Mouse (Mus musculus) MEL (cell line): ENCODE data around the gene Ppp4c. TPM values are rescaled to one million over a fixed set of nuclear protein-coding genes. Genes with fewer than 3 reads are reported as not detected.
A peak's percentile ranks its signal among the peaks of the same experiment; 100 is the strongest.

Experiments used
- DNase-seq: peaks from one replicate; pipeline ENCODE4 v3.0.0; 2011; ENCODE audit warnings: low read depth, low spot score
- H3K27ac ChIP-seq: 2 replicates; pipeline ENCODE4 v1.5.1; 2012; ENCODE audit warnings: low read depth, mild to moderate bottlenecking, control low read depth, low read length, moderate library complexity; ENCODE audit not compliant: control insufficient read depth
- H3K27me3 ChIP-seq, 2 experiments: fragments of 150-350 bp in 1 of 2; sonication (generic) in 1 of 2; 2 replicates each; pipeline ENCODE4 v1.6.1; 2012; ENCODE audit warnings: low read length in 2 of 2, mild to moderate bottlenecking in 2 of 2, improper control_type of control experiment in 1 of 2, moderate library complexity in 1 of 2; ENCODE audit not compliant: insufficient read depth in 2 of 2, control insufficient read depth in 1 of 2
- H3K36me3 ChIP-seq, 2 experiments: 2 replicates each; pipeline ENCODE4 v1.6.1; 2012 to 2014; ENCODE audit warnings: low read length in 2 of 2, improper control_type of control experiment in 1 of 2, inconsistent platforms in 1 of 2, mild to moderate bottlenecking in 1 of 2; ENCODE audit not compliant: insufficient read depth in 2 of 2, control insufficient read depth in 1 of 2
- H3K4me1 ChIP-seq, 2 experiments: fragments of 150-350 bp in 1 of 2; sonication (generic) in 1 of 2; 2 replicates each; pipeline ENCODE4 v1.6.1; 2012; ENCODE audit warnings: low read length in 2 of 2, improper control_type of control experiment in 1 of 2, mild to moderate bottlenecking in 1 of 2; ENCODE audit not compliant: insufficient read depth in 2 of 2, control insufficient read depth in 1 of 2
- H3K4me3 ChIP-seq, 2 experiments: fragments of 150-350 bp in 1 of 2; sonication (generic) in 1 of 2; 2 replicates each; pipeline ENCODE4 v1.5.1; 2012; ENCODE audit warnings: low read depth in 2 of 2, low read length in 2 of 2, mild to moderate bottlenecking in 2 of 2, moderate library complexity in 2 of 2, control low read depth in 1 of 2, improper control_type of control experiment in 1 of 2; ENCODE audit not compliant: control insufficient read depth in 1 of 2, insufficient read depth in 1 of 2
- H3K79me2 ChIP-seq: 2 replicates; pipeline ENCODE4 v1.6.1; 2012; ENCODE audit warnings: mild to moderate bottlenecking, low read length, moderate library complexity; ENCODE audit not compliant: control insufficient read depth, poor library complexity, insufficient read depth
- H3K9ac ChIP-seq: 2 replicates; pipeline ENCODE4 v1.6.1; 2012; ENCODE audit warnings: low read depth, mild to moderate bottlenecking, control low read depth, low read length, moderate library complexity; ENCODE audit not compliant: control insufficient read depth, poor library complexity, severe bottlenecking
- H3K9me3 ChIP-seq: fragments of 150-350 bp; sonication (generic); replicated peaks from 2 replicates; pipeline ENCODE4 v1.6.1; 2012; ENCODE audit warnings: mild to moderate bottlenecking, low read length, improper control_type of control experiment, moderate library complexity; ENCODE audit not compliant: insufficient read depth
- BHLHE40 ChIP-seq: IDR thresholded peaks from 2 replicates; pipeline ENCODE4 v1.6.1; 2012; ENCODE audit warnings: low read depth, mild to moderate bottlenecking, inconsistent platforms, low read length, improper control_type of control experiment, borderline replicate concordance
- CHD1 ChIP-seq: IDR thresholded peaks from 2 replicates; pipeline ENCODE4 v1.6.1; 2012; ENCODE audit warnings: low read depth, mild to moderate bottlenecking, inconsistent platforms, low read length, improper control_type of control experiment
- CHD2 ChIP-seq: IDR thresholded peaks from 2 replicates; pipeline ENCODE4 v1.6.1; 2011; ENCODE audit warnings: low read length, improper control_type of control experiment
- CTCF ChIP-seq, 3 experiments: IDR thresholded peaks in 2 of 3; conservative IDR thresholded peaks in 1 of 3; 2 replicates each; pipeline ENCODE4 v1.5.1; 2011 to 2012; ENCODE audit warnings: low read length in 3 of 3, low read depth in 2 of 3, mild to moderate bottlenecking in 2 of 3, improper control_type of control experiment in 1 of 3, inconsistent platforms in 1 of 3, mixed read lengths in 1 of 3, moderate library complexity in 1 of 3; ENCODE audit not compliant: control insufficient read depth in 1 of 3, insufficient read depth in 1 of 3, poor library complexity in 1 of 3, severe bottlenecking in 1 of 3
- EP300 ChIP-seq, 2 experiments: IDR thresholded peaks; 2 replicates each; pipeline ENCODE4 v1.6.1; 2011; ENCODE audit warnings: improper control_type of control experiment in 2 of 2, low read length in 2 of 2, low read depth in 1 of 2, mild to moderate bottlenecking in 1 of 2
- ETS1 ChIP-seq: IDR thresholded peaks from 2 replicates; pipeline ENCODE4 v1.6.1; 2012; ENCODE audit warnings: low read depth, mild to moderate bottlenecking, inconsistent platforms, low read length, improper control_type of control experiment, moderate library complexity
- GABPA ChIP-seq: IDR thresholded peaks from 2 replicates; pipeline ENCODE4 v1.6.1; 2012; ENCODE audit warnings: low read depth, mild to moderate bottlenecking, inconsistent platforms, low read length, improper control_type of control experiment, moderate library complexity
- GATA1 ChIP-seq: IDR thresholded peaks from 2 replicates; pipeline ENCODE4 v1.6.1; 2011; ENCODE audit warnings: low read depth, low read length, improper control_type of control experiment
- HCFC1 ChIP-seq: IDR thresholded peaks from 2 replicates; pipeline ENCODE4 v1.6.1; 2012; ENCODE audit warnings: low read depth, mild to moderate bottlenecking, inconsistent platforms, low read length, improper control_type of control experiment, moderate library complexity
- KAT2A ChIP-seq: conservative IDR thresholded peaks from 2 replicates; pipeline ENCODE4 v1.6.1; 2012; ENCODE audit warnings: low read depth, low read length, improper control_type of control experiment, inconsistent platforms
- MAFK ChIP-seq: IDR thresholded peaks from 2 replicates; pipeline ENCODE4 v1.6.1; 2011; ENCODE audit warnings: low read depth, mild to moderate bottlenecking, low read length, improper control_type of control experiment, borderline replicate concordance
- MAX ChIP-seq: IDR thresholded peaks from 2 replicates; pipeline ENCODE4 v1.6.1; 2011; ENCODE audit warnings: low read length, improper control_type of control experiment
- MAZ ChIP-seq: IDR thresholded peaks from 2 replicates; pipeline ENCODE4 v1.6.1; 2012; ENCODE audit warnings: low read depth, mild to moderate bottlenecking, inconsistent platforms, low read length, improper control_type of control experiment
- MEF2A ChIP-seq: IDR thresholded peaks from 2 replicates; pipeline ENCODE4 v1.6.1; 2014; ENCODE audit warnings: low read depth, mild to moderate bottlenecking, inconsistent platforms, low read length, improper control_type of control experiment; ENCODE audit not compliant: poor library complexity, insufficient replicate concordance, severe bottlenecking; ENCODE audit errors: extremely low read depth
- MXI1 ChIP-seq: IDR thresholded peaks from 2 replicates; pipeline ENCODE4 v1.6.1; 2011; ENCODE audit warnings: mild to moderate bottlenecking, low read depth, low read length, improper control_type of control experiment
- NELFE ChIP-seq: IDR thresholded peaks from 2 replicates; pipeline ENCODE4 v1.6.1; 2011; ENCODE audit warnings: low read depth, low read length, improper control_type of control experiment
- NRF1 ChIP-seq: IDR thresholded peaks from 2 replicates; pipeline ENCODE4 v1.6.1; 2014; ENCODE audit warnings: low read depth, mild to moderate bottlenecking, inconsistent platforms, low read length, improper control_type of control experiment, moderate library complexity; ENCODE audit not compliant: poor library complexity, insufficient read depth, severe bottlenecking
- POLR2A ChIP-seq, 2 experiments: IDR thresholded peaks; 2 replicates each; pipeline ENCODE4 v1.6.1; 2011 to 2012; ENCODE audit warnings: low read length in 2 of 2, mild to moderate bottlenecking in 2 of 2, control low read depth in 1 of 2, improper control_type of control experiment in 1 of 2, low read depth in 1 of 2, moderate library complexity in 1 of 2; ENCODE audit not compliant: control insufficient read depth in 1 of 2, insufficient read depth in 1 of 2, poor library complexity in 1 of 2
- POLR2AphosphoS2 ChIP-seq: IDR thresholded peaks from 2 replicates; pipeline ENCODE4 v1.6.1; 2011; ENCODE audit warnings: low read length, improper control_type of control experiment
- POLR2AphosphoS5 ChIP-seq: IDR thresholded peaks from 2 replicates; pipeline ENCODE4 v1.6.1; 2012; ENCODE audit warnings: low read depth, borderline replicate concordance, mild to moderate bottlenecking, inconsistent platforms, low read length, moderate library complexity, mixed read lengths
- RAD21 ChIP-seq: IDR thresholded peaks from 2 replicates; pipeline ENCODE4 v1.6.1; 2011; ENCODE audit warnings: mild to moderate bottlenecking, low read depth, low read length, improper control_type of control experiment
- SIN3A ChIP-seq: IDR thresholded peaks from 2 replicates; pipeline ENCODE4 v1.6.1; 2012; ENCODE audit warnings: low read length, improper control_type of control experiment, inconsistent platforms
- TBP ChIP-seq: IDR thresholded peaks from 2 replicates; pipeline ENCODE4 v1.8.0; 2011; ENCODE audit warnings: low read depth, low read length, improper control_type of control experiment
- TCF12 ChIP-seq: IDR thresholded peaks from 2 replicates; pipeline ENCODE4 v1.6.1; 2014; ENCODE audit warnings: low read depth, mild to moderate bottlenecking, inconsistent platforms, low read length, improper control_type of control experiment, moderate library complexity
- USF1 ChIP-seq: IDR thresholded peaks from 2 replicates; pipeline ENCODE4 v1.6.1; 2014; ENCODE audit warnings: low read depth, mild to moderate bottlenecking, inconsistent platforms, low read length, improper control_type of control experiment, moderate library complexity
- ZC3H11A ChIP-seq: IDR thresholded peaks from 2 replicates; pipeline ENCODE4 v1.6.1; 2012; ENCODE audit warnings: low read depth, mild to moderate bottlenecking, inconsistent platforms, low read length, improper control_type of control experiment
- ZKSCAN1 ChIP-seq: IDR thresholded peaks from 2 replicates; pipeline ENCODE4 v1.6.1; 2012; ENCODE audit warnings: low read depth, mild to moderate bottlenecking, inconsistent platforms, low read length, improper control_type of control experiment, moderate library complexity
- ZMIZ1 ChIP-seq: IDR thresholded peaks from 2 replicates; pipeline ENCODE4 v1.6.1; 2012; ENCODE audit warnings: low read depth, mild to moderate bottlenecking, inconsistent platforms, low read length, improper control_type of control experiment, moderate library complexity
- ZNF384 ChIP-seq: IDR thresholded peaks from 2 replicates; pipeline ENCODE4 v1.6.1; 2012; ENCODE audit warnings: low read depth, mild to moderate bottlenecking, inconsistent platforms, low read length, improper control_type of control experiment
- polyA plus RNA-seq, 2 experiments: library from polyadenylated mRNA; stranded (reverse) in 1 of 2; unstranded in 1 of 2; fragments of >175 nt in 1 of 2; fragments of >200 nt in 1 of 2; gene quantifications; 2 replicates each; pipeline versions ENCODE4 v1.2.1 to v1.2.4; 2012; ENCODE audit warnings: low replicate concordance in 2 of 2, low read depth in 1 of 2; ENCODE audit not compliant: insufficient read length in 2 of 2, insufficient read depth in 1 of 2, missing spikeins in 1 of 2
- total RNA-seq: library from RNA; depleted of rRNA; stranded (reverse); fragments of 300-350 nt; gene quantifications from 2 replicates; pipeline ENCODE4 v1.2.3, GENCODE M21; 2012

Ppp4c gene
- total and polyA plus RNA-seq, 3 experiments: 257 to 540 (median 265) TPM

GRCm38 (mm10) chr7:126760391-126760802, 31.9 kb downstream of the Ppp4c start:
- Histone ChIP-seq H3K36me3 (peaks cover 0 to 2% of the 10 kb centered on the region in 2 experiments; a peak in 2 of 4 replicates), H3K4me3 (peak overlapping the region; percentile 73), H3K27ac (no peak overlapping the region), H3K4me1 (peaks cover 0 to 9% of the 10 kb centered on the region in 2 experiments; a peak in 3 of 4 replicates), H3K27me3 (no peaks in the 10 kb centered on the region), H3K79me2 (no peaks in the 10 kb centered on the region; the same call in 1 of the 2 replicates), H3K9ac (peak overlapping the region; percentile 66), H3K9me3 (no peaks in the 10 kb centered on the region)
- DNase-seq: no peak
- TF ChIP-seq HCFC1: no peak
- TF ChIP-seq POLR2AphosphoS5: no peak
- no peak for TF ChIP-seq MXI1
- no peak for TF ChIP-seq ZKSCAN1

DNA sequence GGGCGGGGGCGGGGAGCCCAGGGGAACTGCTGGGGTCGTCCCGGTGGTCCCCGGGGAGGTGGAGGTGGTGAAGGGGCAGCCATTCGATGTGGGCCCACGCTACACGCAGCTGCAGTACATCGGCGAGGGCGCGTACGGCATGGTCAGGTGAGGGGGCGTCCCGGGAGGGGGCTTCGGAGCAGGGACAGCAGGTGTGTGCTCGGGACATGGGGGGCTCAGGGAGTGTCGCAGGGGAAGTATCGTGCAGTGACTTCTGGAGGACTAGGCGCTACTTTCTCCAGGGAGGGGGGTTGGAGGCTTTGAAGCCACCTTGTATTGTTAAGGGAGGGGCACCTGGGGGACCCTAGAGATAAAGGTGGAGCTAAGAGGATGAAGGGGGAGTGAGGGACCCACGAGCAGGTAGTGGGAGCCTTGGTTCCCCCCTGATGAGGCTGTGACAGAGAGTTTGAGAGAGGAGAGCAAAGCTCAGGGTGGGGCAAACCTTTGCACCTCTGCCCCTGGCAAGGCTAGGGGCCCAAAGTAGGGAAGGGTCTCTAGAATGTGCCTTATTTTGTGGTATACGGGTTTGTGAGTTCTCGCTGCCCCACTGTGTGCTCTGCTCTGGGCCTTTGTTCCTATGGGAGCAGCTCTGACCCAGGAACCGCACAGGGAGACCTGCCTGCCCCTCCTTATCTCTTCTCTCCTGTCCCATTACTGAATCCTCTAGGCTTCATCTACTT, 32.5 kb downstream of the Ppp4c start:
- DNase-seq: no peak
- Histone ChIP-seq H3K36me3 (peaks cover 0 to 2% of the 10 kb centered on the region in 2 experiments; a peak in 2 of 4 replicates), H3K9me3 (no peaks in the 10 kb centered on the region), H3K27ac (no peak overlapping the region), H3K9ac (peak overlapping the region; percentile 66), H3K4me3 (peak overlapping the region; percentile 73), H3K79me2 (no peaks in the 10 kb centered on the region; the same call in 1 of the 2 replicates), H3K27me3 (no peaks in the 10 kb centered on the region), H3K4me1 (peaks cover 0 to 12% of the 10 kb centered on the region in 2 experiments; a peak in 3 of 4 replicates)
- TF ChIP-seq USF1 (no peak), EP300 (IDR thresholded peaks at IDR 0.05; ENCODE audit: low read depth in 1 of 2, low read length in 2 of 2) (no peak), TCF12 (no peak), BHLHE40 (no peak), MAZ (0 out of 2 replicates have a peak, but pooled peaks have one; percentile 15), ZKSCAN1 (no peak), RAD21 (no peak), ZNF384 (no peak), ZMIZ1 (no peak), SIN3A (peak; percentile 5; the same call in 1 of the 2 replicates), CTCF (IDR thresholded peaks at IDR 0.05 in 2 of 3, conservative IDR thresholded peaks at IDR 0.05 in 1 of 3; ENCODE audit: control insufficient read depth in 1 of 3, insufficient read depth in 1 of 3, low read depth in 2 of 3, low read length in 3 of 3, poor library complexity in 1 of 3, severe bottlenecking in 1 of 3) (no peak), MAX (no peak), TBP (no peak), ZC3H11A (no peak), CHD1 (no peak), GABPA (no peak), MXI1 (no peak), MEF2A (no peak), CHD2 (no peak), GATA1 (0 out of 2 replicates have a peak, but pooled peaks have one; percentile 17), KAT2A (no peak), NELFE (no peak), HCFC1 (no peak), MAFK (no peak), POLR2A (IDR thresholded peaks at IDR 0.05; ENCODE audit: control insufficient read depth in 1 of 2, insufficient read depth in 1 of 2, low read depth in 1 of 2, low read length in 2 of 2, poor library complexity in 1 of 2) (0 out of 4 replicates have a peak, but pooled peaks of 1 of the 2 experiments have one; percentile 45), POLR2AphosphoS2 (no peak), POLR2AphosphoS5 (no peak), NRF1 (no peak), ETS1 (no peak)
